Mouse (Mus musculus): ENCODE data around the gene Map4k3. TPM values are rescaled to one million over a fixed set of nuclear protein-coding genes. Genes with fewer than 3 reads are reported as not detected.
A peak's percentile ranks its signal among the peaks of the same experiment; 100 is the strongest.

Map4k3 gene
- total RNA-seq, 2 experiments from 2014 or later: 75.0 TPM

DNA sequence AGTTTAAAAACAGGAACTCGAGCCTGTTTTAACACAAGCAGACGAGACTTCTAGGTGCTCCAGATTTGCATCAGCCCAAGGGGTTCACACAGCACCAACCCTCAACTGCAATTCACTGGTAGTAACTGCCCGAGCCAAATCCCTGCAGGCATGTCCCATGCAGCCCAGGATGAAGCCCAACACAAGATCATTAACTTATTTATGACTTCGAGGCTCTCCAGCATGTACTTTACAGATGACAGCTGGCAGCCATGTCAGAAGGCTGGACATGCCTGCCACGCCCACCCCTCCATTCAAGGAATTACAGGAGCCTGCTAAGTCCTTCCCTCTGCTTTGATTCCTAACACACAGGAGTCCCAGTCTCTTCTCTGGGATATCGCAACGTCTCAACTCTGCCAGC, 29.4 kb downstream of the Map4k3 start:
- Histone ChIP-seq H3K4me3 (no peak overlapping the region), H3K27ac (no peak overlapping the region)
- no peak for DNase-seq (ENCODE audit: extremely low spot score in 1 of 2, low spot score in 2 of 2)
- no peak for TF ChIP-seq CTCF (IDR thresholded peaks at IDR 0.05)
- intact Hi-C loops (cut with DNase I): no loop called here

DNA sequence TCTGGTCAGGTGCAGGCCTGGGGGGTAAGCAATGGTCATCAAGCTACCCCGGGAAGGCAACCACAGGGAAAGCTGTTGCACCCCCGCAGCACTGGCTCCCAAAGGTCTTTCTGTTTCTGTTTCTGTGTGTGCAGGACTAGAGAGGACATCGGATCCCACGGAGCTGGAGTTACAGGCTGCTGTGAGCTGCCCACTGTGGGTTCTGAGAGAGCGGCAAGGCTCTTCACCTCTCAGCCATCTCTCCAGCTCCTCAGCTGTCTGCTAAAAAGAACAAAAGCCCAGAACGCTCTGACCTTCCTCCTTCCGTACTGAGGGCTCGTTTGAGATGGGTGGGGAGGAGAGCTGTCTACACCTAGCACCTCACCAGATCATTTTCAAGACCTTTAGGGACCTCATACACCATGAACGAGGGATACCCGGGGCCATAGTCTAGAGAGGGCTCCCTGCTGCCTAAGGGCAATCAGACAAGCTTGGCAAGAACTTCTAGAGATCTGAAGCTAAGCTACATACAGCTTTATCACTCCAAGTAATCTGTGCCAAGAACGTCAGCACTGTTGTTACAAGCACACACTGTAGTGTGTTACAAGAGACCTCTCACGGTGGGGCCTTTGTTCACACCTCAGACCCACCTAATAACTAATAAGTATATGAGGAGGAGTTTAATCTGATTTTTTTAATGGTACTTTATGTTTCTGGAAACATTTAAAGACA, 29.9 kb downstream of the Map4k3 start:
- intact Hi-C loops (cut with DNase I): no loop called here
- DNase-seq (ENCODE audit: extremely low spot score in 1 of 2, low spot score in 2 of 2): no peak
- no peak overlapping the region for H3K4me3 ChIP-seq
- no peak for TF ChIP-seq CTCF (IDR thresholded peaks at IDR 0.05)
- H3K27ac ChIP-seq: peak overlapping the region; percentile 12; the same call in 1 of the 2 replicates

DNA sequence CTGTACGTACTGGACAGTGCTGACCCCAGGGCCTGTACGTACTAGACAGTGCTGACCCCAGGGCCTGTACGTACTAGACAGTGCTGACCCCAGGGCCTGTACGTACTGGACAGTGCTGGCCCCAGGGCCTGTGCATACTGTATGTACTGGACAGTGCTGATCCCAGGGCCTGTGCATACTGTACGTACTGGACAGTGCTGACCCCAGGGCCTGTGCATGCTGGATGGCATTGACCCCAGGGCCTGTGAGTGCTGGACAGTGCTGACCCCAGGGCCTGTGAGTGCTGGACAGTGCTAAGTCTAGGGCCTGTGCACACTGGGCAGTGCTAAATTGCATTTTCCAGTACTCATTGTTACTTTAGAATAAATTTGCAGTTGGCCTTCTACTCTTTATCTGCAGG, 31.3 kb downstream of the Map4k3 start:
- Histone ChIP-seq H3K4me3 (no peak overlapping the region), H3K27ac (no peak overlapping the region)
- intact Hi-C loops (cut with DNase I): no loop called here
- no peak for DNase-seq (ENCODE audit: extremely low spot score in 1 of 2, low spot score in 2 of 2)
- TF ChIP-seq CTCF (IDR thresholded peaks at IDR 0.05): no peak

DNA sequence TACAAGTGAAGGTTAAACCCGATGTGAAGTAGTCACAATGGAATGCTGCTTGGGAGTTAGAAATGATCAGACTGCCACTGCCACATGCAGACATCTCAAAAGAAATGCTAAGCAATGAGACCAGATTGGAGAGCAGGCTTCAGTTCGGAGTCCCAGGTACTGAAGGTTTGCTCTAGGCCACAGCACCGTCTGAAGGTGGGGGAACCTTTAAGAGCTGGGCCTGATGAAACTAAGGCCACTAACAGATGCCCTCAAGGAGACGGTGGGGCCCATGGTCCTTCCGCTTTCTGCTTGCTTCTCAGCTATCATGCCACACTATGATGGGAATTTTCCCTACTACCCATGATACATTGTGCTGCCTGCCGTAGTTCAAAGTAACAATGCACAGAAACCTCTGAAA, 32.1 kb downstream of the Map4k3 start:
- no peak for DNase-seq (ENCODE audit: extremely low spot score in 1 of 2, low spot score in 2 of 2)
- intact Hi-C loops (cut with DNase I): no loop called here
- no peak for TF ChIP-seq CTCF (IDR thresholded peaks at IDR 0.05)
- H3K27ac ChIP-seq: no peak overlapping the region
- no peak overlapping the region for H3K4me3 ChIP-seq

DNA sequence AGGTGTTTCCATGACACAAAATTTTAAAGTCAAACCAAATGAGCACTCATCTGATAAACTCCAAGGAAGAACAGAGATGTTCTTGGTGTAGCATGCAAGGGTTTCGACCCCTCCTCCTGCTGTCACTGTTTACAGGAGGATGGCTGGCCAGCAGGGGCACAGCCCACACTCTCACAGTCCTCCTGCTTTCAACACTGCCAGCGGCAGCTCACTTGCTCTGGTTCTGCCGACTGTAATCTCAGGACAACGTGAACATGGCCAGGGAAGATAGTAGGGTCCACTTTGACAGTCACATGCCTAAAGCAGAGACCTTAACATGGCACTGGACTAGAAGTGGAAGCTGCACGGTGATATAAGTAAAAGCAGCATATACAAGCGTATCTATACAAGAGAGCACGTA, 34.6 kb downstream of the Map4k3 start:
- H3K27ac ChIP-seq: no peak overlapping the region; the same call in 1 of the 2 replicates
- DNase-seq (ENCODE audit: extremely low spot score in 1 of 2, low spot score in 2 of 2): no peak
- intact Hi-C loops (cut with DNase I): no loop called here
- H3K4me3 ChIP-seq: no peak overlapping the region
- TF ChIP-seq CTCF (IDR thresholded peaks at IDR 0.05): no peak

DNA sequence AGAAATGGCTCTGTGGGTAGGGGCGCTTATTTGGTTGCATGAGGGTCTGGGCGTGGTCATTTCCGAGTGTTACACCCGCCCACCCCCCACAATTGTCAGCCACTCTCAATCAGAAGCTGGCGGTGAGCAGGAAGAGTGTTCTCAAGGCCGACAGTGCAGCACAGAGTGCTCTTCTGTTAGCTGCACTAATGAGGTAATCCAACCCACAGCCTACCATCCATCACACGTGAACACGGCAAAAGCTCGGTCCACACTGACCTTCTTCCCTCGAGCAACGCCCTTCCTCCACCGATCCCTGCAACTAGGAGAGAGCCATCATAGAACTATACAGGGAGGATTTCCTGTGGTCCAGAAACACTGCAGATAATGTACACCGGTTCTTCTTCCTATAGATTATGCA, 36.1 kb downstream of the Map4k3 start:
- no peak for DNase-seq (ENCODE audit: extremely low spot score in 1 of 2, low spot score in 2 of 2)
- no peak for TF ChIP-seq CTCF (IDR thresholded peaks at IDR 0.05)
- intact Hi-C loops (cut with DNase I): no loop called here
- Histone ChIP-seq H3K4me3 (no peak overlapping the region), H3K27ac (no peak overlapping the region)

DNA sequence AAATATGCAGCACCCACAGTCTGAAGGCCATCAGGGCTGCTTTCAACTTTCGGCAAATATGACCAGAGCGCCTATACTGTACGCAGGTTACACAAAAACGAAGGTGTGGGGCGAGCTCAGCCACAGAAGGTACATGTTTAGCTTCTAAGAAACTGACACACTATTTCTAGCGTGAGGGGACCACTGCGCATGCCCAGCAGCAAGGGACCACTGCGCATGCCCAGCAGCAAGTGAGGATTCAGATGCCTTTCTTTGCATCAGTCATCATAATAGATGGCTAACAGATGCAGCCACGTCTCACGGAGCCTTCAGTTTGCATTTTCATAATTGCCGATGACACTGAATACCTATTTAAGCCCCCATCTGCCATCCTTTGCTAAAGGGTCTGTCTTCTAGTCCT, 39.6 kb downstream of the Map4k3 start:
- intact Hi-C loops (cut with DNase I): no loop called here
- no peak overlapping the region for H3K4me3 ChIP-seq
- no peak overlapping the region for H3K27ac ChIP-seq
- TF ChIP-seq CTCF (IDR thresholded peaks at IDR 0.05): no peak
- DNase-seq (ENCODE audit: extremely low spot score in 1 of 2, low spot score in 2 of 2): no peak

DNA sequence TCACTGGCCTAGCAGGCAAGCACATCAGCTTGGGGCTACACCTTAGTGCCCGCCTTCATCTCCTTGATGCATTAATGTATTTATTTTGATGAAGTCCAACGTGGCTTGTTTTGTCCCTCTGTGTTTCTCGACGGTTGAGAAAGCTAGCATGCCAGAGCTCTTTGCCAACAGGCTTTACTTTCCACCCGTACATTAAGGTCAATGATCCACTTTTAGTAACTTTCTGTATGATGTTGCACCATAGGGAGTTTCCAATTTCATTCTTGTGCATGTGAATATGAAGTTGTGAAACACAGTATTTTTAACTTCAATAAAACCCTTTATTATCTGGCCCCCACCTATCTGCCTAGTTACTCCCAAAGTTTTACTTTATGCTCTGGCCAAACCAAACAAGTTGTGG, 42.2 kb downstream of the Map4k3 start:
- Histone ChIP-seq H3K4me3 (no peak overlapping the region), H3K27ac (no peak overlapping the region)
- TF ChIP-seq CTCF (IDR thresholded peaks at IDR 0.05): no peak
- no peak for DNase-seq (ENCODE audit: extremely low spot score in 1 of 2, low spot score in 2 of 2)
- intact Hi-C loops (cut with DNase I): no loop called here

DNA sequence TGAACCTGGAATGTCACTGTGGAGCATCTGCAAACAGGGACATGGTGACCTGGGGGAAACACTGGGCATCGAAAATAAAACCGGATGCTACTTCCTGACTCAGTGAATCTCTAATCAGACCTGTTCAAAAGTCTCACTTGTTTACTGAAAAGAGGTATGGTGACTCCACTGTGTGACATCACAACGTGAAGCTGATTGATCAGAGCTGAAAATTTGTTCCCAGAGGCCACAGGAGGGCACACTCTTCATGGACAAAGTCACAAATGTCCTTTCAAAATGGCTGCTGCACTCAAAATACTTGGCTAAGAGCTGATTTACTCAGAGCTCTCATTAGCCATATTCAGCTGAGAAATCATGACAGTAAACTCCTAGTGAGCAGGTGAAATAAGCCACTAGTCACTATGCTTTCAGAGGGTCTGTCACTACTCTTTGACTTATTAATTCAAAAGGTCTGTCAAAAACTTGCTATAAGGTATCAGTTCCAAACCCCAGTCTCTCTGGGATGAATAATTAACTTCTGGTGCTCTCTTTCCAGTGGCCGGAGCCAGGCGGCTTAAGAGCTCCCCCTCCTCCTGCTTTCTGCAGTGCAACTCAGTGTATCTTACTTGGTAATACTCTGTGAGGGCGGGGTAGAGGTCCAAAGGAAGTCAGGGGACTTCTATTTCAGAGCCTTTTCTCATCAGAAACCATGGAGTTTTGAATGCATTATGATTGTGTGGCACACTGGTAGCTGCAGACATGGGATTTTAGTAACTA, 44.3 kb downstream of the Map4k3 start:
- no peak overlapping the region for H3K27ac ChIP-seq

DNA sequence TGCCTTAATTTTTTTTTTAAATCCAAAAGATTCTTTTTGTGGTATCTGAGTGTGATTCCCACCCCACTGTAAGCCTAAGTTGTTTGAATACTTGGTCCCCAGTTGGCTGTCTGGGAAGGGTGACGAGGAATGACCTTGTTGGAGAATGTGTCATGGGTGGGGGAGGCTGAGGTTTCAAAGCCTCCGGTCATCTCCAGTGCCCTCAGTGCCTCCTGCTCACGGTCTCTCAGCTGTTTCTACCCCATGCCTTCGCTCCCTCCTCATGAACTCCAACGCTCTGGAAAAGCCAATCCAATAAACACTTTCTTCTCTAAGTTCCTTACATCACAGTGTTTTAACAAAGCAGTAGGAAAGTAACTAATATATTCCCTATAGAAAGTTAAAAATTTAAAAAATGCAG, 45.2 kb downstream of the Map4k3 start:
- Histone ChIP-seq H3K27ac (no peak overlapping the region), H3K4me3 (no peak overlapping the region)
- DNase-seq (ENCODE audit: extremely low spot score in 1 of 2, low spot score in 2 of 2): no peak
- intact Hi-C loops (cut with DNase I): loop anchor here (5.0 kb wide), 1 partner anchor 44 kb away; the partner anchor contains the start of gene Map4k3
- TF ChIP-seq CTCF (IDR thresholded peaks at IDR 0.05): no peak

More for the DNA sequence above, 44.3 kb downstream of the Map4k3 start:
- intact Hi-C loops (cut with DNase I): loop anchor here (5.0 kb wide), 1 partner anchor 43 kb away; the partner anchor contains the start of gene Map4k3
- no peak for DNase-seq (ENCODE audit: extremely low spot score in 1 of 2, low spot score in 2 of 2)
- TF ChIP-seq CTCF (IDR thresholded peaks at IDR 0.05): peak; percentile 44
- H3K4me3 ChIP-seq: no peak overlapping the region

DNA sequence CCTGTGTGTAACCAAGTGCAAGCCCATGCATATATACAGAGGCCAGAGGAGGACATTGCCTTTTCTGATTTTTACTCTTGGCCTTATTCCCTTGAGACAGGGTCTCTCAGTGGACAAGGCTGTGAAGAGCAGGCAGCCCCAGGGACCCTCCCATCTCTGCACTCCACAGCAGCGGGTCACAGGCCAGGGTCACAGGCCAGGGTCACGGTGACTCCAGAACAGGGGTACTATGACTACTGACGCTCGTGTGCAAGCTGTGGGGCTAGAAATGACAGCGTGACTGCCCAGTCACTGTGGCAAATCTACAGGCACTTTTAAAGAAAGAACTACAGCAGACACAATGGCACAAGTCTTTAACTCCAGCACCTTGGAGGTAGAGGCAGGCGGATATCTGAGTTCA, 50.1 kb downstream of the Map4k3 start:
- intact Hi-C loops (cut with DNase I): no loop called here
- no peak for TF ChIP-seq CTCF (IDR thresholded peaks at IDR 0.05)
- Histone ChIP-seq H3K4me3 (no peak overlapping the region), H3K27ac (no peak overlapping the region)
- DNase-seq (ENCODE audit: extremely low spot score in 1 of 2, low spot score in 2 of 2): no peak

DNA sequence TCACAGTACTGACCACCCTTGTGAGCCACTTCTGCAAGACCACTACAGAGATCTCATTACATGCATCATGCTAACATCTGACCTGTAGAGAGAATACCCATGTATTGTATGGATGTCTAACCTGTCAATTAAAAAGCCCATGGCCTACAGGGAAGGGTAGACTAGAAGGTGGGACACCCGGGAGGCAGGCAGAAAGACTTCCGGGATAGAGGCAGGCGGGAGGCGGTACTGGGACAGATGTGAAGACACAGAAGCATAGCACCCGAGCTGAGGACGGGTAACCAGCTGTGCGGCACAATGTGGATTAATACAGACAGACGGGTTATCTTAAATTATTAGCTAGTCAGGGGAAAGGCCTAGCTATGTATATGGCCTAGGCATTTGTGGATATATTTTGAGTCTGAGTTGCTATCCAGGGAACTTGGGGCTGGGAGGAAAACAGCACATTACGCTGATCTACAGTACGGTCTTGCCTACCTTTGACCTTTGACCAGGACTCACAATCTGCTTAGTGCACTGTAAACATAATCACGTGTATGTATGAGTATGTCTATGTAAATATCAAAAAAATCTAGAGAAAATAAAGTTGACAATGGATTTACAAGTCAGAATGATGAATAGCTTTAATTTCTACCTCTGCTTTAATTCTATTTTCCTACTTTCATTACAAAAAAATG, 51.3 kb downstream of the Map4k3 start:
- intact Hi-C loops (cut with DNase I): no loop called here
- no peak for DNase-seq (ENCODE audit: extremely low spot score in 1 of 2, low spot score in 2 of 2)
- no peak for TF ChIP-seq CTCF (IDR thresholded peaks at IDR 0.05)
- Histone ChIP-seq H3K4me3 (no peak overlapping the region), H3K27ac (no peak overlapping the region)

Data from left cerebral cortex, adult 2 months (tissue).